Mouse (Mus musculus) myocyte (in vitro differentiated cells): ENCODE results near the gene Golm1. TPM values are rescaled to one million over a fixed set of nuclear protein-coding genes. Genes with fewer than 3 reads are reported as not detected.

Experiments
- H3K27me3 ChIP-seq: one replicate; pipeline ENCODE4 v1.6.1; 2011; ENCODE audit not compliant: control insufficient read depth, insufficient read depth, insufficient read length
- H3K36me3 ChIP-seq: one replicate; pipeline ENCODE4 v1.6.1; 2011; ENCODE audit not compliant: control insufficient read depth, insufficient read depth
- H3K4me2 ChIP-seq: one replicate; pipeline ENCODE4 v1.6.1; 2011; ENCODE audit warnings: low read depth, control low read depth
- H3K4me3 ChIP-seq: one replicate; pipeline ENCODE4 v1.5.1; 2011; ENCODE audit warnings: mild to moderate bottlenecking, control low read depth, moderate library complexity
- H3K79me2 ChIP-seq: one replicate; pipeline ENCODE4 v1.6.1; 2011; ENCODE audit not compliant: control insufficient read depth, insufficient read depth
- H3ac ChIP-seq: one replicate; pipeline ENCODE4 v1.6.1; 2011; ENCODE audit not compliant: control insufficient read depth, insufficient read length
- CEBPB ChIP-seq: IDR thresholded peaks from 2 replicates; pipeline ENCODE4 v1.6.1; 2011; ENCODE audit warnings: mild to moderate bottlenecking, moderate library complexity; ENCODE audit not compliant: poor library complexity, insufficient read depth, severe bottlenecking
- E2F4 ChIP-seq: IDR thresholded peaks from one replicate; pipeline ENCODE4 v1.6.1; 2011; ENCODE audit warnings: mild to moderate bottlenecking, control low read depth, moderate library complexity; ENCODE audit not compliant: insufficient read depth
- MAX ChIP-seq: IDR thresholded peaks from one replicate; pipeline ENCODE4 v1.6.1; 2011; ENCODE audit warnings: low read depth, mild to moderate bottlenecking, control low read depth
- MYOD1 ChIP-seq, 3 experiments: IDR thresholded peaks; one replicate each; pipeline ENCODE4 v1.6.1; 2011; ENCODE audit warnings: control low read depth in 2 of 3, low read depth in 2 of 3, mild to moderate bottlenecking in 2 of 3, moderate library complexity in 1 of 3; ENCODE audit not compliant: insufficient read length in 2 of 3, control insufficient read depth in 1 of 3
- MYOG ChIP-seq, 3 experiments: IDR thresholded peaks; one replicate each; pipeline ENCODE4 v1.6.1; 2011; ENCODE audit warnings: control low read depth in 2 of 3, low read depth in 2 of 3, mild to moderate bottlenecking in 2 of 3; ENCODE audit not compliant: insufficient read length in 2 of 3, control insufficient read depth in 1 of 3, insufficient read depth in 1 of 3
- POLR2A ChIP-seq: IDR thresholded peaks from one replicate; pipeline ENCODE4 v1.6.1; 2011; ENCODE audit warnings: low read depth, mild to moderate bottlenecking, control low read depth, moderate library complexity; ENCODE audit not compliant: insufficient read length
- POLR2AphosphoS2 ChIP-seq: IDR thresholded peaks from one replicate; pipeline ENCODE4 v1.6.1; 2011; ENCODE audit warnings: low read depth, control low read depth; ENCODE audit not compliant: insufficient read length
- REST ChIP-seq: IDR thresholded peaks from one replicate; pipeline ENCODE4 v1.6.1; 2011; ENCODE audit warnings: mild to moderate bottlenecking, control low read depth, moderate library complexity; ENCODE audit not compliant: insufficient read depth, insufficient read length
- SRF ChIP-seq: IDR thresholded peaks from one replicate; pipeline ENCODE4 v1.6.1; 2011; ENCODE audit warnings: low read depth; ENCODE audit not compliant: control insufficient read depth, insufficient read length
- TCF12 ChIP-seq: IDR thresholded peaks from one replicate; pipeline ENCODE4 v1.6.1; 2011; ENCODE audit warnings: mild to moderate bottlenecking, control low read depth; ENCODE audit not compliant: poor library complexity, insufficient read depth, severe bottlenecking
- TCF3 ChIP-seq: IDR thresholded peaks from one replicate; pipeline ENCODE4 v1.6.1; 2011; ENCODE audit warnings: low read depth, control low read depth; ENCODE audit not compliant: insufficient read length
- USF1 ChIP-seq: IDR thresholded peaks from one replicate; pipeline ENCODE4 v1.6.1; 2011; ENCODE audit warnings: low read depth, mild to moderate bottlenecking, control low read depth, moderate library complexity
- polyA plus RNA-seq: library from polyadenylated mRNA; unstranded; fragments of >200 nt; fragmentation: generic; extraction: Trizol; gene quantifications from one replicate; pipeline ENCODE4 v1.2.1, GENCODE M21; 2012; ENCODE audit warnings: missing spikeins

The Golm1 gene
- polyA plus RNA-seq, 1 experiment = 4.8 TPM

GRCm38 (mm10) chr13:59621643-59622489, 53.7 kb downstream of the Golm1 start:
- Histone ChIP-seq H3K4me2 (no peak overlapping the region), H3ac (no peak overlapping the region), H3K4me3 (no peak overlapping the region), H3K27me3 (no peaks in the 10 kb centered on the region), H3K79me2 (no peaks in the 10 kb centered on the region), H3K36me3 (peaks cover 11% of the 10 kb centered on the region)
- no peak for TF ChIP-seq E2F4
- no peak for TF ChIP-seq MYOG (IDR thresholded peaks at IDR 0.05; ENCODE audit: control insufficient read depth in 1 of 3, insufficient read depth in 1 of 3, insufficient read length in 2 of 3, low read depth in 2 of 3)
- TF ChIP-seq TCF3 = no peak
- no peak for TF ChIP-seq CEBPB
- no peak for TF ChIP-seq USF1
- no peak for TF ChIP-seq TCF12
- TF ChIP-seq MAX = no peak
- TF ChIP-seq SRF = no peak

GRCm38 (mm10) chr13:59618463-59618862, 57.1 kb downstream of the Golm1 start:
- H3K27me3 ChIP-seq = no peaks in the 10 kb centered on the region
- H3K4me2 ChIP-seq = no peak overlapping the region
- H3ac ChIP-seq = no peak overlapping the region
- H3K4me3 ChIP-seq = no peak overlapping the region
- TF ChIP-seq CEBPB (no peak), SRF (no peak), MYOD1 (IDR thresholded peaks at IDR 0.05; ENCODE audit: control insufficient read depth in 1 of 3, insufficient read length in 2 of 3, low read depth in 2 of 3) (no peak), TCF12 (no peak)
- peaks cover 15% of the 10 kb centered on the region for H3K36me3 ChIP-seq
- no peaks in the 10 kb centered on the region for H3K79me2 ChIP-seq

- peaks cover 34% of the 10 kb centered on the region for H3K36me3 ChIP-seq
Observed at GRCm38 (mm10) chr13:59615554-59615953, 60.1 kb downstream of the Golm1 start.

GRCm38 (mm10) chr13:59615152-59615551, 60.5 kb downstream of the Golm1 start:
- TF ChIP-seq CEBPB (no peak), MYOD1 (IDR thresholded peaks at IDR 0.05; ENCODE audit: control insufficient read depth in 1 of 3, insufficient read length in 2 of 3, low read depth in 2 of 3) (no peak), TCF12 (no peak), SRF (no peak), POLR2AphosphoS2 (no peak), POLR2A (no peak), MYOG (IDR thresholded peaks at IDR 0.05; ENCODE audit: control insufficient read depth in 1 of 3, insufficient read depth in 1 of 3, insufficient read length in 2 of 3, low read depth in 2 of 3) (no peak), E2F4 (no peak), MAX (no peak), REST (no peak), USF1 (no peak), TCF3 (no peak)
- no peak overlapping the region for H3K4me3 ChIP-seq
- no peaks in the 10 kb centered on the region for H3K79me2 ChIP-seq
- no peaks in the 10 kb centered on the region for H3K27me3 ChIP-seq
- no peak overlapping the region for H3ac ChIP-seq
- peaks cover 36% of the 10 kb centered on the region for H3K36me3 ChIP-seq
- no peak overlapping the region for H3K4me2 ChIP-seq

More at GRCm38 (mm10) chr13:59615554-59615953, 60.1 kb downstream of the Golm1 start:
- Histone ChIP-seq H3K4me2 (no peak overlapping the region), H3K79me2 (no peaks in the 10 kb centered on the region), H3K4me3 (no peak overlapping the region), H3ac (no peak overlapping the region), H3K27me3 (no peaks in the 10 kb centered on the region)
- TF ChIP-seq TCF3 (no peak), CEBPB (no peak), E2F4 (no peak), MYOG (IDR thresholded peaks at IDR 0.05; ENCODE audit: control insufficient read depth in 1 of 3, insufficient read depth in 1 of 3, insufficient read length in 2 of 3, low read depth in 2 of 3) (no peak), MYOD1 (IDR thresholded peaks at IDR 0.05; ENCODE audit: control insufficient read depth in 1 of 3, insufficient read length in 2 of 3, low read depth in 2 of 3) (no peak), USF1 (no peak), TCF12 (no peak), POLR2A (no peak), REST (no peak), POLR2AphosphoS2 (no peak), SRF (no peak), MAX (no peak)

- no peaks in the 10 kb centered on the region for H3K27me3 ChIP-seq
- H3ac ChIP-seq = no peak overlapping the region
- H3K36me3 ChIP-seq = peaks cover 45% of the 10 kb centered on the region
- TF ChIP-seq MYOG (IDR thresholded peaks at IDR 0.05; ENCODE audit: control insufficient read depth in 1 of 3, insufficient read depth in 1 of 3, insufficient read length in 2 of 3, low read depth in 2 of 3) = no peak
- TF ChIP-seq MAX = no peak
- no peak for TF ChIP-seq POLR2A
- TF ChIP-seq USF1 = no peak
- no peak for TF ChIP-seq MYOD1 (IDR thresholded peaks at IDR 0.05; ENCODE audit: control insufficient read depth in 1 of 3, insufficient read length in 2 of 3, low read depth in 2 of 3)
- no peak for TF ChIP-seq POLR2AphosphoS2
- TF ChIP-seq SRF = no peak
- TF ChIP-seq TCF12 = no peak
- no peak for TF ChIP-seq TCF3
- no peak for TF ChIP-seq E2F4
- TF ChIP-seq CEBPB = no peak
- no peak for TF ChIP-seq REST
- no peak overlapping the region for H3K4me2 ChIP-seq
- no peaks in the 10 kb centered on the region for H3K79me2 ChIP-seq
- H3K4me3 ChIP-seq = no peak overlapping the region
Observed at GRCm38 (mm10) chr13:59613868-59614267, 61.7 kb downstream of the Golm1 start.
